Mouse (Mus musculus) frontal cortex, adult 2 months (tissue): ENCODE results near the gene Ndufb8. TPM values are rescaled to one million over a fixed set of nuclear protein-coding genes. Genes with fewer than 3 reads are reported as not detected.

ENCODE experiments used
- DNase-seq, 2 experiments: peaks; one replicate each; pipeline ENCODE4 v3.0.0; 2022; ENCODE audit warnings: low spot score in 1 of 2; ENCODE audit errors: extremely low spot score in 1 of 2
- polyA plus RNA-seq: library from polyadenylated mRNA; depleted of rRNA; stranded (reverse); fragments of >200 nt; gene quantifications from 2 replicates; pipeline ENCODE4 v1.2.3, GENCODE M21; 2012

Gene Ndufb8
- polyA plus RNA-seq, 1 experiment = 501 TPM

DNA sequence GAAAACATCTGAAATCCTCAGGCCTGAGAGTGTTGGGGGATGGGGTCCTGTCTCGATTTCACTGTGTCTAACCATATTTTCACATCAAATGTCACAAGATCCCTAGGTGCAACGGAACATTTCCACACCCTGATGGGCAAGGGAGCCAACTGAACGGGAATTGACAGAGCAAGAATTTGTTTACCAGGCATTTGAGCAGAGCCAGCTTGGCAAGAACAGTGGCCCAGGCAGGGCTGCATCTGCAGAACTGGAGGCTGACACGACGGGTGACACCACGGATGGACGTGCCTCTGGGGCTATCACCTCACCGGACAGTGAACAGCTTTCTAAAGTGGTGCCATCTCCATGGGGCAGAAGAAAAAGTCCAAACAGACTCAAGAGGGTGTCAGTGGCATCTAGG, 17.8 kb downstream of the Ndufb8 start:
- no peak for DNase-seq

DNA sequence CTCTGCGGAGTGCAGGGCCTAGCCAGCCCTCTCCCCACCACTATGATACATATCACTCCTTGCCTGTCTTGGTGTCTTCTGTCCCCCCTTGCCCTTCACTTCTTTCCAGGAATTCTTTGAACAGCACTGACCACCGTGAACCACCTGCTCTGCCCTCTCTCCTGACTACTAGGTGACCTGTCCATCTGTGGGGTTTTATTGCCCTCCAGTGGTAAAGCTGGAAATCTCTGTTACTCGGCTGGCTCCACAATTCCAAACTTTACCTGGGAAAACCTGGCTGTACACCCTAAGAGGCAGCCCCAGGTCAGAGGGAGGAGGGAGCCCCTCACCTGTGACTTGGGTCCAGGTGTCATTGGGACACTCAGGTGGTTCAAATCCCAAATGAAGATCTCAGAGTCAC, 19.9 kb downstream of the Ndufb8 start:
- no peak for DNase-seq

DNA sequence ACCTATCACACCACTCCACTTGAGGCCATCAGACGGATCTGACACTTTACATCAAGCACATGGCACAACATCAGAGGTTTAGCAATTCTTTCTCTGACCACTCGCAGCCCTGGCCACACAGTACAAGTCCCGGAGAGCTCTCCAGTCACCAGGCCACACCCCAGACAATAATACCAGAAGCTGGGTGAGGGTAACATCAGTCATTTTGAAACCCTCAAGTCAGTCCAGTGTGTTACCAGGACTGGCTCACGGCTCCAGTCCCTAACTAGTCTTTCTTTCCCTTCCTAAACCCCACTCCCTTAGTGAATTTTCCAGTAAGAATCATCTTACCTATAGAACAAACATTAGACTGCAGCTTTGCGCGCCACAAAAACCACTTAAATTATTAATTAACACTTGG, 25.2 kb downstream of the Ndufb8 start:
- no peak for DNase-seq

DNA sequence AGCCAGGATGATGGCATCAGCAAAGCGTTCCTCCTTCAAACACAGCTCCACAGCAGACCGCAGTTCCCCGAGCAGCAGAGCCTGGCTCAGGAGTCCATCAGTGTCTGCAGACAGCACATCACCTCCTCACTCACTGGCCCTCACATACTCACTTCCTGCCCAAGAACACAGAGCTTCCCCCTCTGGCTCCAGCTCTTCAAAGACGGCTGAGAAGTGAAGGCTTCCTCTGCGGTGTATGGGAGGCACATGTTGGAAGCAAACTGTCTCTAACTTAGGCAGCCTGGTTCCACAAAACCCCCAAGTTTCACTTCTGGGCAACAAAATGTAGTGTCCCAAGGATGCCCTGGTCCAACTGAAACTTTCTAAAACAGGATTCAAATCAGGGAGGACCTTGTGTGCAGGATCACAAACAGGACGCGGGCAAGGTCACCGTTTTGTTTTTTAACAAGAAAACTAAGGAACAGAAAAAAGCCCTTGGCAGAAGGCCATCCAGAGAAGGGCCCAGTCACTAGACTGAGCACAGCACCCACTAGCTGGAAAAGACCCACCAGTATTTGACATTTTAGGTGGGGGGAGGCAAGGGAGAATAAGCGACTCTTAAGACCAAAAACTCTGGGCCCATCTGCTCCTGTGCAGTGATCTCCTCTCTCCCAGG, 29.6 kb downstream of the Ndufb8 start:
- DNase-seq = no peak

- DNase-seq = no peak
These were observed 36.1 kb downstream of the Ndufb8 start for GRCm38 (mm10) chr19:44519152-44519551.

DNA sequence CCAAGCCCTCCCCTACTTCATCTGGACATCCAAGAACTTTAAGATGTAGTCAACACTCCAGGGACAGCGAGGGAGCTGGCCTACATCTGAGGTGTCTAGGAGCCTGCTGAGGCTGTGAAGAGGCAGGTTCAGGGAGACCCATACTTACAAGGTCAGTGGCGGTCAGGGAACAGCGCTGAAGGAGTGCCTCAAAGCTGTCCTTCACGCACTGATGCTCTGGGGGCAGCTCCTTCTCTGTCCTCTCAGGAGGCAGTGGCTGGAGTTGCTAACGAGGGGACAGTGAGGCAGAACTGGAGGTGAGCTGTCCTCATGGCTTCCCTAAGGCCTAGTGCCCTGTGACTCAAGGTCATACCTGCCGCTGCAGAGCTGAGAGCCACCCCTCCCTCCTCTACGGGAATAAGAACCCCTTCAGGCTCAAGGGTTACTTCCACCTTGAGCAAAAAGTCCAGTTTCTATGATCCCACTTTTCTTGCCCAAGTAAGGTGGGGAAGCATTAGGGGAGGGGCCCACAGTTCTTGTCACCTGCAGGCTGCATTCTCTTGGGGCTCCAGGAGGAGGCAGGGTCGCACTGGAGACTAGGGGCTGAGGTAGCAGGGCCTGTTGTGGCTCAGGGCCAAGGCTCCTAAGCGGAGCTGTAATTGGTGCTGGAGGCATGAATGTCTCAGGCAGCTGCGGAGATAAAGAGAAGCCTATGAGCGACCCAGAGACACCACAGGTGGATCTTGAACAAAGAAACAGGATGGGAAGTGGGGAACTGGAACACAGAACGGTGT, 37.1 kb downstream of the Ndufb8 start:
- no peak for DNase-seq

- no peak for DNase-seq
These were observed 39.5 kb downstream of the Ndufb8 start for GRCm38 (mm10) chr19:44515769-44516168.

DNA sequence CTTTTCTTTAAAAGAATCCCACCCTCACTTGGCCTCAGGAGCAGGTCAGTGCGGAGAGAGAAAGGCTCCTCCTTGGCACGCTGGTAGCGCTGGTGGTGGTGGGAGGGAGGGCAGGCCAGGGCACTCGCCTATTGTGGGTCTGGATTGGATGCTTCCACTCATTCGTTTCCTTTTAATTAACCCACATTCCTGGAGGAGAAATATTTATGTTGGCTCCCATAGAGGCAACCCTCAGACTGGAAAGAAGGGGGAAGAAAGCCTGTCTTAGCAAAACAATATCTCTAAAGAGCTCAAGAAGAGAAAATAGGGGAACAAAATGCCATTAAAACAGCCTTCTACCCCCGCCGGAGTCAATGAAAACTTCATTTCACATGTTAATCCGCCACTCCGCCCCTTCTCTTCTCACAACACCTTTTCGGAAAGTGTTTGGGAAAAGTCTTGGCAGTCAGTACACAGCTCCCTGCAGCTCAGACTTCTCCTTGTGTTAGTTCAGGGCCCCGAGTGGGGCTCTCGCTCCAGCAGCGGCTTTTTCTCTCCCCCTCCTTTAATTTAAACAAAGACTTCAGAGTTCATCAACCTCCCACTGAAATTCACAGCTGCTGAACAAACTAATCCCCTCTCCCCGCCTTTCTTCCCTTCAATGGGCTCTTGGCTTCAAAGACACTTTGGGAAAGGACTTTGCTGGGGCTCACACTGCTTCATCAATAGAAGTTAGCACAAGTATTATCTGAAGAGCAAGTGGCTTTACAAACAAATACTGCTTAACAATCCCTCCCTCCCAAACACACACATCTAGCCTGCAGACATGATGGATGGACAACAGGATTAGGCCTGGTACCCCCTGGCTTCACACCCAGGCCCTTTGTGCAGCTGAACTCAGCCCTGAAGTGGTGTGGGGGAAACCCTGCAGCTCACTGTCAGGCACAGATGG, 40.5 kb downstream of the Ndufb8 start:
- no peak for DNase-seq

DNA sequence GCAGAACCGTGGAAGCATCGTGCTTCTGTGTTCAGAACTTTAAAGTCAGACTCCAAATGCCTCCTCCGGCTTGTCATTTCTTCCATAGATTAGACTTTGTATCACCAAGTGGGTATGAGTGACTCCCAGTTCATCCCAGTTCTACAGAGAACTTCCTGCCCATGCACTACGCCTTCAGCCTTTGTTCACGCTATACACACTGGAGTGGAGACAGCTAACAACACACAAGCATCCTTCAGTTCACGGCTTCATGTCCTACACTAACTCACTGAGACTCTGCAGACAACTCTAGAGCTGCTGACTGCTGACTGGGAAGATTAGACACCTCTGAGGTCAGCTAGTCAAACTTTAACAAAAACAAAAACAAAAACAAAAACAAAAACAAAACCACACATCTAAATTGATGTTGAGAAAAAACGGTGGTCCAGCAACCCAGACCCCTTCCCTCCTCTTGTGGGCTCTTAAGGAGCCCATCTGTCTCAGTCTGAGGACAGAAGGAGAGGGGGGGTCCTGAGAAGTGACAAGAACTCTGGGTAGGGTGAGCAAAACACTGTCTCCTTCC, 41.2 kb downstream of the Ndufb8 start:
- DNase-seq = no peak

- DNase-seq = no peak
These were observed 42.0 kb downstream of the Ndufb8 start for GRCm38 (mm10) chr19:44513054-44513833.

DNA sequence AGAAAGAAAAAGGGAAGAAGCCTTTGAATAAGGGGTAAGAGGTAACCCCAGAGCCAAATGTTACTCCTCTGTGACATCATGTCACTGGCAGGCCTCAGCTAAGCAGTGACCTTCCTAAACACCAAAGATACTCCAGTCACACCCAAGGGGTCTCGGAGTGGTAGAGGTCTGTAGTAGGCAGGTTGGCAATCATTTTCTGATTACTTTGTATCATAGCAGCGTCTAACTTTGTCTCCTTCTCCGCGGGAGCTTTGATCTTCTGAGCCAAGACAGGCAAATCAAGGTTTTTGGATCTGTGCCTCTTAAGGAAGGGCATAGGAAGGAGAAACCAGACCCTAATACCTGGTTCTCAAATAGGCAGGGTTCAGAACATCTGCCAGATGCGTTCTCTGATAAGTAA, 42.6 kb downstream of the Ndufb8 start:
- no peak for DNase-seq

DNA sequence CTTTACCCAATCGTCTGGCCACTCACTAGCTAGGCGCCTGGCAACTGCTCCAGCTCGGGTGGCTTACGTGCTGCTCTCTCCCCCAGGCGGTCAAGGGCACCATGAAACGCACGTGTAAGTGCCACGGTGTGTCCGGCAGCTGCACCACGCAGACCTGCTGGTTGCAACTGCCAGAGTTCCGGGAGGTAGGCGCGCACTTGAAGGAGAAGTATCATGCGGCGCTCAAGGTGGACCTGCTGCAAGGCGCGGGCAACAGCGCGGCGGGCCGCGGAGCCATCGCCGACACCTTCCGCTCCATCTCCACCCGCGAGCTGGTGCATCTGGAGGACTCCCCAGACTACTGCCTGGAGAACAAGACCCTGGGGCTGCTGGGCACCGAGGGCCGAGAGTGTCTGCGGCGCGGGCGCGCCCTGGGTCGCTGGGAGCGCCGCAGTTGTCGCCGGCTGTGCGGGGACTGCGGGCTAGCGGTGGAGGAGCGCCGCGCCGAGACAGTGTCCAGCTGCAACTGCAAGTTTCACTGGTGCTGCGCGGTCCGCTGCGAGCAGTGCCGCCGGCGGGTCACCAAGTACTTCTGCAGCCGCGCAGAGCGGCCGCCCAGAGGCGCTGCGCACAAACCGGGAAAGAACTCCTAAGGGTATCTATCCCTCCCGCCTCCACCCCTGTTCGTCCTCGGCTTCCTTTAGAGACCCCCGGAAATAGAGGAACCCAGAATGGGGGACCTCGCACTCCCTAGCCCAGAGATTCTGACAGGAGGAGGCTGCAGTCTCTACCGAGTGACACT, 43.6 kb downstream of the Ndufb8 start:
- no peak for DNase-seq

DNA sequence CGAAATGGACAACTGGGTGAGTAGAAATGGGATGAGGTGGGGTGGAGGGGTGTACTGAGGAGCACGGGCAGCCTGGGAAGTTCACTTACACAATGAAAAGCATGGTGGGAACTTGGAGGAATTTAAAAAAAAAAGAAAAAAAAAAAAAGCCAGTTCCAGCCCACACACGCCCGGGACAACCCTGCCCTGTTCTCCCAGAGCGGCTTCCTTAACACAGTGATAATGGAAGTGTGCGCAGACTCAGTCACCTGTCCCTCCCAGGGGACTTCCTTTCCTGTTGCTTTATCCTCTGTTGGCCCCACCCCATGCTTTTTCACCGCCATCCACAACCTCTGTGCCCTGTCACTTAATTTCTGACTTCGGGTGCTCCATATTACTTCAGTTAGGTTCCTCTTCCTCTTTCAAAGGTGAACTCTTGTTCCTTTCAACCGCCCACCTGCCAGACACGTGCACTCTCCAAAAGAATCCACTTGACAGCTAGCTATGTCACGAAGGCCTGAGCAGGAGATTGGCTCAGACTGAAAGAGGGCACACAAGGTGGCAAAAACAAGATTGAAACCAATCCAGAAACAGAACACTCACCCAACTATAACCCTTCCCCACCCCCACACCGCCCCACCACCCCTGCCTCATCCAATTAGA, 44.6 kb downstream of the Ndufb8 start:
- no peak for DNase-seq

GRCm38 (mm10) chr19:44502741-44503140, 52.5 kb downstream of the Ndufb8 start:
- no peak for DNase-seq

- DNase-seq = no peak
These were observed 53.3 kb downstream of the Ndufb8 start for GRCm38 (mm10) chr19:44501925-44502324.

DNA sequence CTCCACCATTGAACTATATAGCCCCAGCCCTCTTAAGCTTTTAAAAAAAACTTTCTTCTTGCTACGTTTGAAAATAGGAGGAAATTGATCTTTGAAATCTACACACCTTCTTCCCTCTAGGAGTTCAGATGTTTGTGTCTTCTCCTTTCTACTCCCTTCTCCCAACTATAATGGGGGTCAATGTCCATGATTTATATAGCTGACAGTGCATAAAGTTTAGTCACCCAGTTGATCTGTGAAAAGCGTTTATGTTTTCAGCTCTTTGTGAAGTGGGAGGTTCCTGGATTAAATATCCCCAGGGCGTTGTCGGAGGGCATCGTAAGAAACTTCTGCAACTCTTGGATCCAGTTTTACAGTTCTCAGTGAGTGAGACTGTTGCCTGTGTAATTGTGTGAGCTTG, 55.0 kb downstream of the Ndufb8 start:
- DNase-seq = no peak

DNA sequence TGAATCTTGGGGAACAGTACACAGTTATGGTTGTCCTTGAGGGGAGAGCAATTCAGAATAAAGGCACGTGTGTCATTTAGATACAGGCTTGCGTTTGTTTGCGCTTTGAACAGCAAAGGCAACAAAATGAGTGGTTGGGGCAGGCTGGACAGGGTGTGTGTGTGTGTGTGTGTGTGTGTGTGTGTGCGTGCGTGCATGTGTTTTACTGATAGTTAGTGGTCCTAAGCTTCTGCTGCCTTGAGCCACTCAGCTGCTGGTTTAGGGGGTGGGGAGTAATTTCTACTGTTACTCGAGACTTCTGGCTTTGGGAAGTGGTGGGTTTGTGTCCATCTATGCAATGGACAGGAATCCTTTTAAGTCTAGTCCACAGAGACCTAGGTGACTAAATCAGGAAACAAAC, 56.3 kb downstream of the Ndufb8 start:
- no peak for DNase-seq
